Mouse (Mus musculus) embryonic facial prominence, embryonic 13.5 days (tissue): Measurements from ENCODE around the gene Ndst4. TPM values are rescaled to one million over a fixed set of nuclear protein-coding genes. Genes with fewer than 3 reads are reported as not detected.

Experiments
- ATAC-seq: fragments of 200-750 bp; cut with Nextera tagmentation; 2 replicates; pipeline ENCODE4 v1.8.0; 2017; ENCODE audit warnings: low read depth; ENCODE audit not compliant: insufficient number of reproducible peaks, insufficient read depth, low FRiP score, low TSS enrichment
- H3K27ac ChIP-seq: fragments of 300-500 bp; sonication (generic); 2 replicates; pipeline ENCODE4 v1.5.1; 2015; ENCODE audit warnings: moderate library complexity, mild to moderate bottlenecking, inconsistent platforms
- H3K27me3 ChIP-seq: fragments of 300-500 bp; sonication (generic); 2 replicates; pipeline ENCODE4 v1.6.1; 2015; ENCODE audit warnings: mild to moderate bottlenecking, inconsistent platforms
- H3K36me3 ChIP-seq: fragments of 300-500 bp; sonication (generic); 2 replicates; pipeline ENCODE4 v1.6.1; 2015; ENCODE audit warnings: mild to moderate bottlenecking, inconsistent platforms
- H3K4me1 ChIP-seq: fragments of 300-500 bp; sonication (generic); 2 replicates; pipeline ENCODE4 v1.6.1; 2015; ENCODE audit warnings: inconsistent platforms
- H3K4me2 ChIP-seq: fragments of 300-500 bp; sonication (generic); 2 replicates; pipeline ENCODE4 v1.6.1; 2015; ENCODE audit warnings: moderate library complexity, mild to moderate bottlenecking, inconsistent platforms
- H3K4me3 ChIP-seq: fragments of 300-500 bp; sonication (generic); 2 replicates; pipeline ENCODE4 v1.5.1; 2015; ENCODE audit warnings: mild to moderate bottlenecking, inconsistent platforms
- H3K9ac ChIP-seq: fragments of 300-500 bp; sonication (generic); 2 replicates; pipeline ENCODE4 v1.6.1; 2015; ENCODE audit warnings: mild to moderate bottlenecking, inconsistent platforms
- H3K9me3 ChIP-seq: fragments of 300-500 bp; sonication (generic); 2 replicates; pipeline ENCODE4 v1.6.1; 2016; ENCODE audit warnings: inconsistent platforms
- WGBS: fragments of 180-500 bp; shearing (Covaris S2); methylation state at CpG from one replicate; pipeline ENCODE4 v1.1.7; 2015; ENCODE audit warnings: mixed read lengths; 5-methylcytosine and 5-hydroxymethylcytosine counted together
- polyA plus RNA-seq: library from polyadenylated mRNA; unstranded; fragments of >200 nt; fragmentation: Nextera tagmentation; extraction: Ambion mirVana; gene quantifications from 2 replicates; pipeline ENCODE4 v1.2.1, GENCODE M21; 2015

The Ndst4 gene
- polyA plus RNA-seq, 1 experiment from 2014 or later: 0.11 TPM

GRCm38 (mm10) chr3:125745142-125745496, 341.2 kb downstream of the Ndst4 start:
- Histone ChIP-seq H3K4me2 (no peak overlapping the region), H3K4me1 (no peaks in the 10 kb centered on the region), H3K36me3 (no peaks in the 10 kb centered on the region), H3K27me3 (no peaks in the 10 kb centered on the region), H3K27ac (no peak overlapping the region), H3K9ac (no peak overlapping the region), H3K9me3 (no peaks in the 10 kb centered on the region), H3K4me3 (no peak overlapping the region)
- ATAC-seq: no peak
- WGBS: 74% methylated on average over 3 of the region's 3 CpGs

GRCm38 (mm10) chr3:125746367-125746766, 342.5 kb downstream of the Ndst4 start:
- Histone ChIP-seq H3K9me3 (no peaks in the 10 kb centered on the region), H3K27ac (no peak overlapping the region), H3K4me3 (no peak overlapping the region), H3K4me1 (no peaks in the 10 kb centered on the region), H3K36me3 (no peaks in the 10 kb centered on the region), H3K27me3 (no peaks in the 10 kb centered on the region), H3K4me2 (no peak overlapping the region), H3K9ac (no peak overlapping the region)
- WGBS: 81% methylated on average over 3 of the region's 3 CpGs
- no peak for ATAC-seq

- no peak overlapping the region for H3K4me2 ChIP-seq
- H3K27ac ChIP-seq: no peak overlapping the region
- no peaks in the 10 kb centered on the region for H3K9me3 ChIP-seq
- WGBS: 68% methylated on average over 1 of the region's 1 CpGs
- no peaks in the 10 kb centered on the region for H3K4me1 ChIP-seq
- no peaks in the 10 kb centered on the region for H3K36me3 ChIP-seq
- no peaks in the 10 kb centered on the region for H3K27me3 ChIP-seq
- no peak overlapping the region for H3K9ac ChIP-seq
- no peak overlapping the region for H3K4me3 ChIP-seq
- no peak for ATAC-seq
These were observed 353.0 kb downstream of the Ndst4 start for GRCm38 (mm10) chr3:125756911-125757310.

GRCm38 (mm10) chr3:125760711-125761110, 356.8 kb downstream of the Ndst4 start:
- no peak for ATAC-seq
- H3K4me3 ChIP-seq: no peak overlapping the region
- H3K4me1 ChIP-seq: no peaks in the 10 kb centered on the region
- no peaks in the 10 kb centered on the region for H3K27me3 ChIP-seq
- H3K27ac ChIP-seq: no peak overlapping the region
- H3K9ac ChIP-seq: no peak overlapping the region
- H3K4me2 ChIP-seq: no peak overlapping the region
- no peaks in the 10 kb centered on the region for H3K9me3 ChIP-seq
- H3K36me3 ChIP-seq: no peaks in the 10 kb centered on the region
